21 mouse cellular contexts compared by ENCODE assay signal in the genomic region with DNA sequence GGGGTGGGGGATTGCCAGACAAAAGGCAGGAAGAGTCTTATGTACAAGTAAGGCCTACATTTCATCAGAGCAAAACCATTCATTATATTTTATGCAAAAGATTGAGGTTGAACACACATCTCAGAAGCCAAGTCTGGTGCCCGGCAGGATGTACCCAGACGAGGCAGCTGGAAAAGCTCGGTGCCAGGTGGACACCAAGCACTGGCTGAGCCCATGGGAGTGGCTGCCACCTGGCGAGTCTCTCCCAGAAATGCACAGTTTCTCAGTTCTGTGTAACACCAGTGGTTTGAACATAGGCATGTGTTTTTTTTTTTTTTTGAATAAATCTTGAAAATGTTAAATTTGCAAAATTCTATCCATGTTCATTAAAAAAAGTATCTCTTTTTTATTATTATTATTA.
"Had no signal": no experiment of that assay in that cellular context is flagged by ENCODE, and none has a peak within 500 bp of the region (broad histone marks: within the 10 kb centered on the region; RNA-seq: fewer than 3 reads in every experiment).

No protein-coding gene starts in this region.

- H3K4me2 ChIP-seq: kidney, embryonic 15.5 days; limb, embryonic 13.5 days; liver, embryonic 12.5 days; liver, embryonic 15.5 days; lung, embryonic 15.5 days; midbrain, embryonic 13.5 days had no signal

- DNase-seq: kidney, adult 2 months; kidney, postnatal 14 days; kidney, postnatal 4 days; layer of hippocampus, adult 9-11 months; liver; lung, adult 18-20 months; lung, postnatal 10 days; lung, postnatal 36 days; thymus, adult 18-20 months; thymus, postnatal 36 days had no signal

- H3K9ac ChIP-seq: kidney, embryonic 15.5 days; limb, embryonic 13.5 days; liver, embryonic 12.5 days; liver, embryonic 15.5 days; lung, embryonic 15.5 days; midbrain, embryonic 13.5 days had no signal

- H3K27me3 ChIP-seq: kidney, embryonic 15.5 days; limb, embryonic 13.5 days; liver, embryonic 12.5 days; liver, embryonic 15.5 days; lung, embryonic 15.5 days; megakaryocyte, embryonic 14.5 days; midbrain, embryonic 13.5 days had no signal

- H3K27ac ChIP-seq: kidney, embryonic 15.5 days; limb, embryonic 10.5 days; limb, embryonic 13.5 days; liver, embryonic 12.5 days; liver, embryonic 15.5 days; lung, embryonic 15.5 days; midbrain, embryonic 10.5 days; midbrain, embryonic 13.5 days had no signal

- H3K4me3 ChIP-seq: kidney, embryonic 15.5 days; limb, embryonic 10.5 days; limb, embryonic 13.5 days; liver, embryonic 12.5 days; liver, embryonic 15.5 days; lung, embryonic 15.5 days; megakaryocyte, embryonic 14.5 days; midbrain, embryonic 10.5 days; midbrain, embryonic 13.5 days; myocyte had no signal

- H3K4me1 ChIP-seq: kidney, embryonic 15.5 days; limb, embryonic 10.5 days; limb, embryonic 13.5 days; liver, embryonic 12.5 days; liver, embryonic 15.5 days; lung, embryonic 15.5 days; midbrain, embryonic 10.5 days; midbrain, embryonic 13.5 days had no signal

- ATAC-seq: liver, embryonic 12.5 days; midbrain, embryonic 13.5 days; midbrain, embryonic 16.5 days had no signal

- H3K9me3 ChIP-seq: kidney, embryonic 15.5 days; limb, embryonic 10.5 days; limb, embryonic 13.5 days; liver, embryonic 12.5 days; liver, embryonic 15.5 days; lung, embryonic 15.5 days; megakaryocyte, embryonic 14.5 days; midbrain, embryonic 10.5 days; midbrain, embryonic 13.5 days had no signal
